Mouse (Mus musculus) liver, embryonic 11.5 days (tissue): Measurements from ENCODE around the gene Dcaf7. TPM values are rescaled to one million over a fixed set of nuclear protein-coding genes. Genes with fewer than 3 reads are reported as not detected.
"Not testable (repeated sequence)": the region's sequence is repeated elsewhere in the genome, so short reads cannot be mapped to it uniquely, and the experiment has no call there.

Experiments
- ATAC-seq: fragments of 200-750 bp; cut with Nextera tagmentation; replicated peaks from 2 replicates; pipeline ENCODE4 v1.8.0; 2017; ENCODE audit warnings: moderate number of reproducible peaks, mild to moderate bottlenecking, moderate TSS enrichment, moderate library complexity; ENCODE audit not compliant: low FRiP score
- DNase-seq: peaks from one replicate; pipeline ENCODE4 v3.0.0-alpha.2; 2017; ENCODE audit warnings: low spot score
- H3K27ac ChIP-seq: fragments of 300-500 bp; sonication (generic); 2 replicates; pipeline ENCODE4 v1.5.1; 2014; ENCODE audit warnings: mild to moderate bottlenecking, low read depth, low read length, control low read depth
- H3K27me3 ChIP-seq: fragments of 300-500 bp; sonication (generic); replicated peaks from 2 replicates; pipeline ENCODE4 v1.6.1; 2014; ENCODE audit warnings: low read length, mixed read lengths; ENCODE audit not compliant: control insufficient read depth, insufficient read depth
- H3K36me3 ChIP-seq: fragments of 300-500 bp; sonication (generic); 2 replicates; pipeline ENCODE4 v1.6.1; 2014; ENCODE audit warnings: mild to moderate bottlenecking, low read length, moderate library complexity, mixed read lengths; ENCODE audit not compliant: control insufficient read depth, insufficient read depth
- H3K4me1 ChIP-seq: fragments of 300-500 bp; sonication (generic); replicated peaks from 2 replicates; pipeline ENCODE4 v1.6.1; 2014; ENCODE audit warnings: low read length, mixed read lengths; ENCODE audit not compliant: control insufficient read depth, insufficient read depth
- H3K4me2 ChIP-seq: fragments of 300-500 bp; sonication (generic); 2 replicates; pipeline ENCODE4 v1.6.1; 2014; ENCODE audit warnings: mild to moderate bottlenecking, control low read depth, moderate library complexity
- H3K4me3 ChIP-seq: fragments of 300-500 bp; sonication (generic); 2 replicates; pipeline ENCODE4 v1.5.1; 2014; ENCODE audit warnings: low read depth, low read length, control low read depth
- H3K9ac ChIP-seq: fragments of 300-500 bp; sonication (generic); 2 replicates; pipeline ENCODE4 v1.6.1; 2014; ENCODE audit warnings: low read depth, low read length, control low read depth
- H3K9me3 ChIP-seq: fragments of 300-500 bp; sonication (generic); 2 replicates; pipeline ENCODE4 v1.6.1; 2016; ENCODE audit warnings: low read length, inconsistent platforms, mixed read lengths; ENCODE audit not compliant: control insufficient read depth
- WGBS: fragments of 180-500 bp; shearing (Covaris S2); extraction: QIAGEN DNeasy Blood & Tissue Kit; methylation state at CpG from one replicate; pipeline ENCODE4 v1.1.7; 2014; 5-methylcytosine and 5-hydroxymethylcytosine counted together
- polyA plus RNA-seq: library from polyadenylated mRNA; unstranded; fragments of >200 nt; fragmentation: Nextera tagmentation; extraction: Ambion mirVana; gene quantifications from 2 replicates; pipeline ENCODE4 v1.2.1, GENCODE M21; 2014

Gene Dcaf7
- polyA plus RNA-seq, 1 experiment from 2014 or later = 53.9 TPM

GRCm38 (mm10) chr11:106065073-106065922 is 28.6 kb downstream of the Dcaf7 start:
- Histone ChIP-seq H3K4me2 (peak overlapping the region; percentile 82), H3K36me3 (no peaks in the 10 kb centered on the region; the same call in 1 of the 2 replicates), H3K9me3 (no peaks in the 10 kb centered on the region), H3K9ac (peak overlapping the region; percentile 96), H3K4me3 (peak overlapping the region; percentile 95), H3K27me3 (no peaks in the 10 kb centered on the region), H3K27ac (0 out of 2 replicates have a peak overlapping the region, but pooled peaks have one; percentile 21), H3K4me1 (peaks cover 5% of the 10 kb centered on the region)
- DNase-seq = no peak
- 34% methylated on average over 18 of the region's 18 CpGs for WGBS
- ATAC-seq = no peak; the same call in 1 of the 2 replicates

- Histone ChIP-seq H3K4me3 (peak within 1 kb of the TSS; percentile 95), H3K27ac (peak within 1 kb of the TSS; percentile 81), H3K36me3 (no peaks in the 10 kb centered on the region; the same call in 1 of the 2 replicates), H3K4me2 (peak within 1 kb of the TSS; percentile 82), H3K9ac (peak within 1 kb of the TSS; percentile 96), H3K4me1 (peaks cover 5% of the 10 kb centered on the region), H3K27me3 (no peaks in the 10 kb centered on the region), H3K9me3 (no peaks in the 10 kb centered on the region)
- DNase-seq (peak; percentile 92), ATAC-seq (peak; percentile 96)
- under 1% methylated on average over 49 of the region's 49 CpGs for WGBS
Observed at GRCm38 (mm10) chr11:106065923-106066571, 29.4 kb downstream of the Dcaf7 start, which contains the start of gene Taco1. Gene Taco1, plus strand, starts transcription at chr11:106066061.

- H3K27me3 ChIP-seq, H3K36me3 ChIP-seq, H3K4me1 ChIP-seq, H3K9me3 ChIP-seq: not testable (repeated sequence)
- Histone ChIP-seq H3K27ac (peak overlapping the region; percentile 81), H3K4me3 (peak overlapping the region; percentile 95), H3K9ac (peak overlapping the region; percentile 96), H3K4me2 (peak overlapping the region; percentile 82)
- WGBS = 7% methylated on average over 23 of the region's 23 CpGs
- ATAC-seq = 0 out of 2 replicates have a peak, but pooled peaks have one; percentile 1
- peak; percentile 70 for DNase-seq
Observed at GRCm38 (mm10) chr11:106066616-106067015, 29.9 kb downstream of the Dcaf7 start.

- DNase-seq = no peak
- H3K27ac ChIP-seq = no peak overlapping the region
- H3K36me3 ChIP-seq = peaks cover 4% of the 10 kb centered on the region; the same call in 1 of the 2 replicates
- H3K9me3 ChIP-seq = no peaks in the 10 kb centered on the region
- no peaks in the 10 kb centered on the region for H3K4me1 ChIP-seq
- H3K27me3 ChIP-seq = no peaks in the 10 kb centered on the region
- ATAC-seq = no peak
- no peak overlapping the region for H3K4me3 ChIP-seq
- no peak overlapping the region for H3K4me2 ChIP-seq
- 72% methylated on average over 3 of the region's 3 CpGs for WGBS
- no peak overlapping the region for H3K9ac ChIP-seq
Observed at GRCm38 (mm10) chr11:106073774-106074173, 37.1 kb downstream of the Dcaf7 start.

GRCm38 (mm10) chr11:106076321-106076720 is 39.6 kb downstream of the Dcaf7 start:
- peaks cover 4% of the 10 kb centered on the region; the same call in 1 of the 2 replicates for H3K36me3 ChIP-seq
- H3K9ac ChIP-seq = no peak overlapping the region
- no peak overlapping the region for H3K4me3 ChIP-seq
- ATAC-seq (peak; percentile 51; the same call in 1 of the 2 replicates), DNase-seq (peak; percentile 83)
- H3K9me3 ChIP-seq = no peaks in the 10 kb centered on the region
- H3K4me2 ChIP-seq = no peak overlapping the region
- H3K27me3 ChIP-seq = no peaks in the 10 kb centered on the region
- H3K27ac ChIP-seq = no peak overlapping the region
- 2% methylated on average over 4 of the region's 4 CpGs for WGBS
- H3K4me1 ChIP-seq = no peaks in the 10 kb centered on the region

- Histone ChIP-seq H3K9me3 (no peaks in the 10 kb centered on the region), H3K4me2 (peak within 1 kb of the TSS; percentile 93), H3K27me3 (no peaks in the 10 kb centered on the region), H3K4me3 (peak within 1 kb of the TSS; percentile 95), H3K9ac (peak within 1 kb of the TSS; percentile 76), H3K4me1 (peaks cover 7% of the 10 kb centered on the region; the same call in 1 of the 2 replicates), H3K27ac (peak within 1 kb of the TSS; percentile 97), H3K36me3 (no peaks in the 10 kb centered on the region)
- under 1% methylated on average over 69 of the region's 69 CpGs for WGBS
- DNase-seq = peak; percentile 92
- ATAC-seq = peak; percentile 97
Observed at GRCm38 (mm10) chr11:106083708-106084701, 47.3 kb downstream of the Dcaf7 start, which contains the start of gene Map3k3. Gene Map3k3, plus strand, starts transcription at chr11:106084613.

GRCm38 (mm10) chr11:106084911-106085561 is 48.4 kb downstream of the Dcaf7 start:
- Histone ChIP-seq H3K9ac (peak overlapping the region; percentile 76), H3K36me3 (no peaks in the 10 kb centered on the region), H3K9me3 (no peaks in the 10 kb centered on the region), H3K4me1 (peaks cover 7% of the 10 kb centered on the region; the same call in 1 of the 2 replicates), H3K4me2 (peak overlapping the region; percentile 93), H3K27me3 (no peaks in the 10 kb centered on the region), H3K4me3 (peak overlapping the region; percentile 95), H3K27ac (peak overlapping the region; percentile 97)
- ATAC-seq (peak; percentile 76), DNase-seq (peak; percentile 82)
- WGBS = under 1% methylated on average over 61 of the region's 61 CpGs
